In the genomic region with DNA sequence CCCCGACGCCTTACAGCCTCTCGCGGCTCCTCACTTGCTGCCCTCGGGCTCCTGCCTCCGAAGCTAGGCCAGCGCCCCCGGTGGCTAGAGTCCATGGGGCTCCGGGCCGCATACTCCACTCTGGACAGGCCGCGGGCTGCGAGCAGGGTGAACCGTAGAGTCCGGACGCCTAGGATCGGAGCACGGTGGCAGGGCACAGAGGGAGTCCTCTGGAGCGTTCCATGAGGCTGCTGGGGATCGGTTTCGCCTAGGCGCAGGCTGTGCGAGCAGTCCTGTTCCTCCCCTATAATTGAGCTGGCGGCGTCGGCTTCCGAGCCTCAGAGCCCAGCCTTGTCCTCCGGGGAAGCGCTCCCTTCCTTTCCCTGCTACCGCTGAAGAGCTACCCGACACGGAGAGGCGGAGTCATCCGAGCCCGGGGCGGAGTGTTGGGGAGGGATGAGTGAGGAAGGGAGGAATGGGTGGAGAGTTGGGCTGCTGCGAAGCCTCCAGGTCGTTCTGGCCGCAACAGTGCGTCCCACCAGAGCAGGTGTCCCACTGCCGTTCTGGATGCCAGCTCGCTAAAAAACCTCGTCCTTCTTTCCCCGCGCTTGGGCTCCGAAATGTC, we compare ENCODE assay signal across 7 mouse cellular contexts. TPM values are rescaled to one million over a fixed set of nuclear protein-coding genes. Genes with fewer than 3 reads are reported as not detected.
DNase-seq lines count a peak whose midpoint lies in the region; ATAC-seq and TF ChIP-seq lines count a peak whose summit lies in the region.

Gene Kcnk12, minus strand, starts transcription at position 307 of the 604 bp plus-strand sequence.

- H3K27me3 ChIP-seq in forebrain, embryonic 12.5 days = peaks cover 77% of the 10 kb centered on the region
- peaks cover 66% of the 10 kb centered on the region for H3K27me3 ChIP-seq in intestine, embryonic 14.5 days (replicated peaks; ENCODE audit: control insufficient read depth, insufficient read depth, low read length)
- peaks cover 41% of the 10 kb centered on the region for H3K27me3 ChIP-seq in midbrain, embryonic 16.5 days (ENCODE audit: control insufficient read depth, insufficient read depth, low read depth, low read length)

- peak within 1 kb of the TSS; percentile 92 for H3K4me2 ChIP-seq in forebrain, embryonic 12.5 days
- peak within 1 kb of the TSS; percentile 71 for H3K4me2 ChIP-seq in intestine, embryonic 14.5 days (ENCODE audit: low read length)
- H3K4me2 ChIP-seq in midbrain, embryonic 16.5 days (ENCODE audit: low read length) = peak within 1 kb of the TSS; percentile 95

- peak within 1 kb of the TSS; percentile 50 for H3K4me3 ChIP-seq in forebrain, embryonic 12.5 days (replicated peaks)
- H3K4me3 ChIP-seq in intestine, embryonic 14.5 days (ENCODE audit: low read depth, low read length) = peak within 1 kb of the TSS; percentile 34
- H3K4me3 ChIP-seq in midbrain, embryonic 16.5 days (ENCODE audit: low read depth, low read length) = peak within 1 kb of the TSS; percentile 59

- peak; percentile 35; the same call in 1 of the 2 replicates for TF ChIP-seq CTCF in brain, embryonic 14.5 days (IDR thresholded peaks at IDR 0.05; ENCODE audit: borderline replicate concordance, extremely low read depth, insufficient read depth, insufficient read length)

- WGBS in forebrain, embryonic 12.5 days = under 1% methylated on average over 46 of the region's 46 CpGs
- WGBS in intestine, embryonic 14.5 days = under 1% methylated on average over 44 of the region's 46 CpGs
- WGBS in midbrain, embryonic 16.5 days = under 1% methylated on average over 34 of the region's 46 CpGs

- H3K36me3 ChIP-seq in forebrain, embryonic 12.5 days (replicated peaks) = no peaks in the 10 kb centered on the region
- H3K36me3 ChIP-seq in intestine, embryonic 14.5 days (ENCODE audit: control insufficient read depth, insufficient read depth, low read length) = no peaks in the 10 kb centered on the region
- no peaks in the 10 kb centered on the region for H3K36me3 ChIP-seq in midbrain, embryonic 16.5 days (ENCODE audit: control insufficient read depth, insufficient read depth, low read length)

- TF ChIP-seq POLR2A in brain, embryonic 14.5 days (IDR thresholded peaks at IDR 0.05; ENCODE audit: borderline replicate concordance, extremely low read depth, insufficient read depth, insufficient read length, poor library complexity, severe bottlenecking) = no peak

- peak within 1 kb of the TSS; percentile 25; the same call in 1 of the 2 replicates for H3K9ac ChIP-seq in forebrain, embryonic 12.5 days
- H3K9ac ChIP-seq in intestine, embryonic 14.5 days (ENCODE audit: low read length) = no peak within 1 kb of the TSS
- H3K9ac ChIP-seq in midbrain, embryonic 16.5 days (ENCODE audit: low read depth, low read length) = peak within 1 kb of the TSS; percentile 65

- H3K27ac ChIP-seq in forebrain, embryonic 12.5 days = no peak within 1 kb of the TSS
- H3K27ac ChIP-seq in intestine, embryonic 14.5 days (ENCODE audit: low read depth) = no peak within 1 kb of the TSS
- no peak within 1 kb of the TSS for H3K27ac ChIP-seq in midbrain, embryonic 16.5 days (ENCODE audit: low read length)

- peaks cover 25% of the 10 kb centered on the region for H3K4me1 ChIP-seq in forebrain, embryonic 12.5 days
- H3K4me1 ChIP-seq in intestine, embryonic 14.5 days (replicated peaks; ENCODE audit: control insufficient read depth, insufficient read depth, low read length) = peaks cover 4% of the 10 kb centered on the region; the same call in 1 of the 2 replicates
- H3K4me1 ChIP-seq in midbrain, embryonic 16.5 days (ENCODE audit: control insufficient read depth, insufficient read depth, low read length) = peaks cover 20% of the 10 kb centered on the region

- intact Hi-C loops in left cerebral cortex, postnatal 14 days (cut with DNase I) = loop anchor here (5.0 kb wide), 1 partner anchor 50 kb away; no protein-coding TSS in a partner anchor

- ATAC-seq in forebrain, embryonic 12.5 days (ENCODE audit: low FRiP score) = peak; percentile 77
- peak; percentile 32; the same call in 1 of the 2 replicates for ATAC-seq in intestine, embryonic 14.5 days (replicated peaks; ENCODE audit: low FRiP score, low TSS enrichment, low read depth)
- ATAC-seq in midbrain, embryonic 16.5 days = peak; percentile 77

- H3K9me3 ChIP-seq in forebrain, embryonic 12.5 days = no peaks in the 10 kb centered on the region
- no peaks in the 10 kb centered on the region for H3K9me3 ChIP-seq in intestine, embryonic 14.5 days (ENCODE audit: control insufficient read depth, low read length)
- no peaks in the 10 kb centered on the region for H3K9me3 ChIP-seq in midbrain, embryonic 16.5 days (replicated peaks; ENCODE audit: control insufficient read depth, low read length, poor library complexity, severe bottlenecking)

- peak; percentile 52 to 85 for DNase-seq in adrenal gland, adult (ENCODE audit: inconsistent age in 2 of 2, low spot score in 1 of 2)
- peak; percentile 81 for DNase-seq in brain, embryonic 14.5 days (ENCODE audit: low read depth)
- peak; percentile 75 for DNase-seq in intestine, embryonic 14.5 days (ENCODE audit: low spot score)
- peak; percentile 55 to 76 for DNase-seq in left cerebral cortex, postnatal 14 days (ENCODE audit: low spot score in 2 of 2)
- DNase-seq in yolk sac, embryonic 10.5 days (ENCODE audit: low spot score) = peak; percentile 35

RNA-seq across cellular contexts. Expression of gene Kcnk12, which starts in this region (rescaled TPM):
- 1.4 and 2.1 TPM in 2 replicates for polyA plus RNA-seq in brain, embryonic 14.5 days (2012; rRNA removed)
- polyA plus RNA-seq in forebrain, embryonic 12.5 days (2016; fragmentation: Nextera tagmentation; extraction: Ambion mirVana) = 0.09 and 0.26 TPM in 2 replicates
- not detected in 2 replicates for polyA plus RNA-seq in intestine, embryonic 14.5 days (2014; fragmentation: Nextera tagmentation; extraction: Ambion mirVana)
- 10 to 100 TPM; 29.9 to 35.0 TPM for total RNA-seq in left cerebral cortex, postnatal 14 days (2021)
- polyA plus RNA-seq in midbrain, embryonic 16.5 days (2015; fragmentation: Nextera tagmentation; extraction: Ambion mirVana) = 0.63 and 0.65 TPM in 2 replicates

Comparison
In these comparisons a context has a peak if more than half of its experiments do, and no peak if none do; other contexts are left out.
1. Peak in ATAC-seq, H3K4me3 ChIP-seq, H3K9ac ChIP-seq and H3K4me2 ChIP-seq in forebrain, embryonic 12.5 days; RNA of the gene not detected or under 1 TPM.
2. Peak in DNase-seq, ATAC-seq, H3K4me3 ChIP-seq and H3K4me2 ChIP-seq in intestine, embryonic 14.5 days; RNA of the gene not detected or under 1 TPM.
3. Peak in ATAC-seq, H3K4me3 ChIP-seq, H3K9ac ChIP-seq and H3K4me2 ChIP-seq in midbrain, embryonic 16.5 days; RNA of the gene not detected or under 1 TPM.